Mouse (Mus musculus) heart, embryonic 13.5 days (tissue): Measurements from ENCODE around the gene Prss36. TPM values are rescaled to one million over a fixed set of nuclear protein-coding genes. Genes with fewer than 3 reads are reported as not detected.
A peak's percentile ranks its signal among the peaks of the same experiment; 100 is the strongest.

Source experiments
- ATAC-seq: fragments of 200-750 bp; cut with Nextera tagmentation; 2 replicates; pipeline ENCODE4 v1.8.0; 2017; ENCODE audit warnings: moderate TSS enrichment; ENCODE audit not compliant: insufficient number of reproducible peaks, low FRiP score, low TSS enrichment; ENCODE audit errors: extremely low read depth
- H3K27ac ChIP-seq: fragments of 300-500 bp; sonication (generic); replicated peaks from 2 replicates; pipeline ENCODE4 v1.5.1; 2015; ENCODE audit warnings: moderate library complexity, mild to moderate bottlenecking, inconsistent platforms
- H3K27me3 ChIP-seq: fragments of 300-500 bp; sonication (generic); replicated peaks from 2 replicates; pipeline ENCODE4 v1.6.1; 2015; ENCODE audit warnings: mild to moderate bottlenecking, inconsistent platforms
- H3K36me3 ChIP-seq: fragments of 300-500 bp; sonication (generic); 2 replicates; pipeline ENCODE4 v1.6.1; 2015; ENCODE audit warnings: mild to moderate bottlenecking, inconsistent platforms
- H3K4me1 ChIP-seq: fragments of 300-500 bp; sonication (generic); 2 replicates; pipeline ENCODE4 v1.6.1; 2015; ENCODE audit warnings: inconsistent platforms
- H3K4me2 ChIP-seq: fragments of 300-500 bp; sonication (generic); 2 replicates; pipeline ENCODE4 v1.6.1; 2015; ENCODE audit warnings: inconsistent platforms, mild to moderate bottlenecking, moderate library complexity
- H3K4me3 ChIP-seq: fragments of 300-500 bp; sonication (generic); 2 replicates; pipeline ENCODE4 v1.5.1; 2015; ENCODE audit warnings: moderate library complexity, mild to moderate bottlenecking, inconsistent platforms
- H3K9ac ChIP-seq: fragments of 300-500 bp; sonication (generic); 2 replicates; pipeline ENCODE4 v1.6.1; 2015; ENCODE audit warnings: inconsistent platforms, mild to moderate bottlenecking, moderate library complexity
- H3K9me3 ChIP-seq: fragments of 300-500 bp; sonication (generic); 2 replicates; pipeline ENCODE4 v1.6.1; 2016; ENCODE audit warnings: inconsistent platforms
- WGBS: fragments of 180-500 bp; shearing (Covaris S2); methylation state at CpG from one replicate; pipeline ENCODE4 v1.1.7; 2015; ENCODE audit warnings: mixed read lengths; 5-methylcytosine and 5-hydroxymethylcytosine counted together
- polyA plus RNA-seq: library from polyadenylated mRNA; unstranded; fragments of >200 nt; fragmentation: Nextera tagmentation; extraction: Ambion mirVana; gene quantifications from 2 replicates; pipeline ENCODE4 v1.2.1, GENCODE M21; 2015

Gene Prss36
- polyA plus RNA-seq: 8.4 and 8.6 TPM in 2 replicates

DNA sequence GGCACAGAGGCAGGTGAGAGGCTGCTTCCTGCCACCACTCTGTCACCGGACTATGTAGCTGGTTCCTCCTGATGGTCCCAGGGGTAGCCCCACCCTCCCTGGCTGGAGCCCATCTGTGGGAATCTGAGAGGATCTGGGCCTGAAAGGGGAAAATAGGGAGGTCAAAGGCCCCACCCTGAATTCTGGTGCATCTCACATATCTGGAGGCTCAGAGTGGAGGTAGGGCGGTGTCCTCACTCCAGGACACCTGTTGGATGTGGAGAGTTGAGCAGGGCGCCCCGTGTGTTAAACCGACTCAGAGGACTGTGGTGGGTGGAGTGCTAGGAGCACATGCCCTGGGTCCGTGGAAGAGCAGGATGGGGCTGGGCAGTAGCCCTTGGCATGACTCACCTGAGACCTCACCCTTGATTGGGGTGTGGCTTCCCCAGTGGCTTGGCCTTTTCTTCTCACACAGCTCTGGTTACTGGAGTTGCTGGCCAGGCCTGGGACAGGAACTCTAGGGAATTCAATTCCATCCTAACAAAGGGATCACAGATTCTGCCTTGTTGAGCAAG lies at the start of gene Prss36:
Gene Prss36 (minus strand): TSS at position 256 of the 554 bp plus-strand sequence.
- Histone ChIP-seq H3K4me2 (no peak within 1 kb of the TSS), H3K36me3 (no peaks in the 10 kb centered on the region), H3K4me1 (peaks cover 7% of the 10 kb centered on the region), H3K27me3 (peaks cover 48% of the 10 kb centered on the region), H3K9ac (no peak within 1 kb of the TSS), H3K9me3 (no peaks in the 10 kb centered on the region), H3K27ac (no peak within 1 kb of the TSS), H3K4me3 (no peak within 1 kb of the TSS)
- ATAC-seq: no peak
- WGBS: 63% methylated on average over 6 of the region's 6 CpGs

DNA sequence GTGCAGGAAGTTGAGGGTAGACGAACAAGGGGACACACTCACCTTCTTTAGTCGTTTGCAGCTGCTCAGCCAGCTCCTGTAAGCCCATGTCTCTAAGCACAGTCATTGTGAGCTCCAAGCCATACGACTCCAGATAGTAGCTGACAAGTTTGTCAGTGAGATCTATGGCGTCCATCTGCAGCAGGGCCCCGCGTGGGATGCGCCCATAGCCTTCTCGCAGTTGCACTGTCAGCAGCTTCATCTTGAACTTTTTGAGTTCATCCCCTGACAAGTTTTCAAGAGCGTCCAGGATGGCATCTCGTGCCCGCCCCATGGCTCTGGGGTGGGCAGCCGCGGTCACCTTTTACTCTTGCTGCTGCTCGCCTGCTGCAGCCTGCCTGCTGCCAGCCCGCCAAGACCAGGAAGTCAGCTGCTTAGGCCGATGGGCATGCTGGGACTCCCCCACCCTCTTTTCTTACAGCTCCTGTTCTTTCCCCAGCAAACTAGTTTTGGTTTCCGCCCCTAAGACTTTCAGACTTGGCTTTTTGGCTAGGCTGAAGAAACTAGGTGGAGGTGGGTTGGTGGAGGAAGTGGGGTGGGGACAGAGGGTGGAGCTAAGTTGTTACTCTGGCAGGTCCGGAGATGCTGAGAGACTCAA lies 46.9 kb upstream of the Prss36 start, which contains the start of gene Pycard:
Gene Pycard (minus strand): TSS at position 527 of the 637 bp plus-strand sequence.
- WGBS: 15% methylated on average over 18 of the region's 18 CpGs
- Histone ChIP-seq H3K9ac (peak within 1 kb of the TSS; percentile 80), H3K4me3 (peak within 1 kb of the TSS; percentile 53), H3K27ac (peak within 1 kb of the TSS; percentile 26), H3K4me1 (peaks cover 23% of the 10 kb centered on the region), H3K4me2 (peak within 1 kb of the TSS; percentile 72), H3K27me3 (no peaks in the 10 kb centered on the region), H3K36me3 (peaks cover 38% of the 10 kb centered on the region), H3K9me3 (no peaks in the 10 kb centered on the region)
- ATAC-seq: no peak

DNA sequence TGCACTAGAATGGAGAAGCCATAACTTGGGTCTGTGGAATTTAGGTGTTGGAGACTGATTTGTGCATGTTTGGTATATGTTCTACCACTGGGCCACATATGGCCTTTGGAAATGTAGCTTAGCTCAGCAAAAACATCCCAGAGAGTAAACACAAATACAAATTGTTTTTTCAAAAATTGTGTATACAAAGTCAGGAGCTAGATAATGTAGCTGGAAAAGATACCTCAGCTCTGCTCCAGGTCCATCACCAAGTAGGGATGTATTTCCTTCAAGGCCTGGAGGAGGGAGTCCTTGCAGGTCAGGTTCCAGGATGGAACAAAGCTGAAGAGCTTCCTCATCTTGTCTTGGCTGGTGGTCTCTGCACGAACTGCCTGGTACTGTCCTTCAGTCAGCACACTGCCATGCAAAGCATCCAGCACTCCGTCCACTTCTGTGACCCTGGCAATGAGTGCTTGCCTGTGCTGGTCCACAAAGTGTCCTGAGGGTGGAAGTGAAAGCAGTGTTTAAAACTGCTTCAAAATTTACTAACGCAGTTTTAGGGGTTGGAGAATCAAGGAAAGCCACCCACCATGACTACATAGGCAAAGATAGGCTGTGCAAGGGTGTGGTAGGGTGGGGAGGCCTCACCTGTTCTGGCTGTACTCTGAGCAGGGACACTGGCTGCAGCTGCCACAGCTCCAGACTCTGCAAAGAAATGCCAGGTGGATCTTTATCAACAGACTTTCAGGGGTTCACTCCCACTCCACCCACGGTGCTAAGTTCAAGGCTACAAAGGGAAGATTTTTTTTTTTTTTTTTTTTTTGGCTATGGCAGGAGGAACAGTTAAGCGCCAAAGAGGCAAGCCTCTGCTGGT lies 46.2 kb upstream of the Prss36 start:
- Histone ChIP-seq H3K27ac (peak overlapping the region; percentile 26), H3K4me3 (peak overlapping the region; percentile 53), H3K4me2 (peak overlapping the region; percentile 72), H3K27me3 (no peaks in the 10 kb centered on the region), H3K9me3 (no peaks in the 10 kb centered on the region), H3K36me3 (peaks cover 46% of the 10 kb centered on the region), H3K9ac (peak overlapping the region; percentile 80), H3K4me1 (peaks cover 23% of the 10 kb centered on the region)
- WGBS: 33% methylated on average over 5 of the region's 5 CpGs
- ATAC-seq: no peak

DNA sequence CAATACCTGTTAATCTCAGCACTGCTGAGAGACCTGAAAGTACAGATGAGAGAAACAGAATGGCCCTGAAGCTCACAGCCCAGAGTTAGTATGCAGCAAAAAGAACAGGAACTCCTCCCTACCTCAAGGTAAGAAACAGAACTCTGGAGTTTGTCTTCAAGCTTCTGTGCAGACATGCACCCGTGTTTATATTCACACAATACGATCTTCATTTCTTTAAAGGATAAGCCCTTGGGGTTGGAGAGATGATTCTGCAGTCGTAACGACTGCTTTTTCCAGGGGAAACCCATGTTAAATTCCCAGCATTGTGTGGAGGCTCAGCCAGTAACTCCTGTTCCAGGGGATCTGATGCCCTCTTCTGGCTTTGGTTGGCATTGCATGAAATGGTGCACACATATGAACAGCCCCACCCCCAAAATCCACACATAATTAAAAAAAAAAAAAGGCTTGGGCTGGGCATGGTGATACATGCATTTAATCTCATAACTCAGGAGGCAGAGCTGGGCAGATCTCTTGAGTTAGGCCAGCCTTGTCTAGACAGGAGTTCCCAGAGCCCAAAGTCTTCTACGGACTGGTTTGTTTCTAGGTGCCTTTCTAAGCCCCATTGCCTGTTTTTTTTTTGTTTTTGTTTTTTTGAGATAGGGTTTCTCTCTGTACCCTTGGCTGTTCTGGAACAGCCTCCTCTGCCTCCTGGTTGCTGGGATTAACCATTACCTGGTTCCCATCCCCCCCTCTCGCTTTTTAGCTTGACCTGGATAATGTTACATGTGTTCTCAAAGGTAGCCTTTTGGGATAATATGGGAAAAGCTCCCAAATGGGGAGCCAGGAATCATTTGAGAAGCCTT lies 45.3 kb upstream of the Prss36 start:
- no peaks in the 10 kb centered on the region for H3K27me3 ChIP-seq
- WGBS: 51% methylated on average over 6 of the region's 6 CpGs
- no peak overlapping the region for H3K4me3 ChIP-seq
- no peaks in the 10 kb centered on the region for H3K9me3 ChIP-seq
- H3K4me1 ChIP-seq: peaks cover 23% of the 10 kb centered on the region
- H3K9ac ChIP-seq: no peak overlapping the region
- no peak for ATAC-seq
- peaks cover 54% of the 10 kb centered on the region for H3K36me3 ChIP-seq
- no peak overlapping the region for H3K27ac ChIP-seq
- H3K4me2 ChIP-seq: peak overlapping the region; percentile 72; the same call in 1 of the 2 replicates

DNA sequence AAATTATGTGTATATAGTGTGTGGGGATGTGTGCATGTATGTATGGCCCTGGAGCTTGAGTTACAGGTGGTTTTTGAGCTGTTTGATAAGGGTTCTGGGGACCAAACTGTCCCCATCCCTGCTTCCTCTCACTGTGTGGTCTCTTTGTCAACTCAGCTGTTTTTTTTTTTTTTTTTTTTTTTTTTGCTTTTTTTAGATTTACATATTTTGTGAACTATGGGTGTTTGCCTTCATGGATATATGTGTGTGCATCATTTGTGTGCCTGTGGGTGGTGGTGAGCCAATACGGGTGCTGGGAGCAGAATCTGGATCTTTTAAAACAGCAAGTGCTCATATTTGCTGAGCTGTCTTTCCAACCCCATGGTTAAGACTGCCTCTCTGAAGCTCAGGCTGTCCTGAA lies 42.4 kb upstream of the Prss36 start:
- H3K4me3 ChIP-seq: no peak overlapping the region
- 83% methylated on average over 1 of the region's 1 CpGs for WGBS

DNA sequence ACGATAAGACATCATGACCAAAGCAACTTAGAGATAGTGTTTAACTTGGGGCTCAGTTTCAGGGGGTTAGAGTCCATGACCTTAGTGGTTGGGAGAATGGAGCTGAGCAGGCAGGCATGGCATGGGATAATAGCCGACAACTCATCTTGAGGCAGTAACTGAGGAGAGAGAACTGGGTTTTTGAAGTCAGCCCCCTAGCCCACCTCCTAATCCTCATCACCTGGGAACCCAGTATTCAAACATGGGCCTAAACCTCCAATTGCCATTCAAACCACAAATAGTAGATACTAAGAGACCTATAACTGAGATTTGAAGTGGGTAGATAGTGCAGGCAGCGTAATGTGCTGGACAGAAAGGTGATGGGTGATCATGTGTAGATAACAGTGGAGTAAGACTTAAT lies 34.1 kb upstream of the Prss36 start:
- Histone ChIP-seq H3K9me3 (no peaks in the 10 kb centered on the region), H3K27me3 (no peaks in the 10 kb centered on the region), H3K4me1 (no peaks in the 10 kb centered on the region), H3K4me2 (no peak overlapping the region), H3K36me3 (peaks cover 99% of the 10 kb centered on the region), H3K27ac (no peak overlapping the region), H3K4me3 (no peak overlapping the region), H3K9ac (no peak overlapping the region)
- WGBS: 89% methylated on average over 3 of the region's 3 CpGs
- ATAC-seq: no peak

More for the DNA sequence above, 42.4 kb upstream of the Prss36 start:
- ATAC-seq: no peak
- peaks cover 23% of the 10 kb centered on the region for H3K4me1 ChIP-seq
- no peaks in the 10 kb centered on the region for H3K9me3 ChIP-seq
- H3K4me2 ChIP-seq: no peak overlapping the region
- no peak overlapping the region for H3K27ac ChIP-seq
- peaks cover 84% of the 10 kb centered on the region for H3K36me3 ChIP-seq
- no peaks in the 10 kb centered on the region for H3K27me3 ChIP-seq
- H3K9ac ChIP-seq: no peak overlapping the region

DNA sequence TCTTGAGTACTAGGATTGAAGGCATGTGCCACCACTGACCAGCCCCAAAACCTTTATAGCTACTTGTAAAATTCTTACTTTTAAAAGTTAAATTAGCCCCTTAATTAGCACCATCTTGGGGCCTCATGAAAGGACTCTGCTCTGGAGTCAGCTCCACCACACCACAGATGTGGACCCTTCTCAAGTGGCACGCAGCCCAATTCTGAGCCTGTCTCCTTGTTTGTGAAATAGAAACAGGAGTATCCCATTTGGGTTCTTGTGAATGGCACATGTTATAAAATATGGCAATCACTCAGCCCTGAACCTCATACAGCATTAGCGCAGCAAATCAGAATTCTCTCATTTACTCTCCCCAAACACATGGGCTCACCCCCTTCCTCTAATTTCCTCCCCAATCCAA lies 32.3 kb upstream of the Prss36 start:
- no peak overlapping the region for H3K9ac ChIP-seq
- 98% methylated on average over 2 of the region's 2 CpGs for WGBS
- H3K4me1 ChIP-seq: 0 out of 2 replicates have a peak, but pooled peaks cover 2% of the 10 kb centered on the region
- H3K4me3 ChIP-seq: no peak overlapping the region
- no peak overlapping the region for H3K4me2 ChIP-seq
- H3K36me3 ChIP-seq: peaks cover 99% of the 10 kb centered on the region
- ATAC-seq: no peak
- no peak overlapping the region for H3K27ac ChIP-seq
- no peaks in the 10 kb centered on the region for H3K27me3 ChIP-seq
- no peaks in the 10 kb centered on the region for H3K9me3 ChIP-seq

DNA sequence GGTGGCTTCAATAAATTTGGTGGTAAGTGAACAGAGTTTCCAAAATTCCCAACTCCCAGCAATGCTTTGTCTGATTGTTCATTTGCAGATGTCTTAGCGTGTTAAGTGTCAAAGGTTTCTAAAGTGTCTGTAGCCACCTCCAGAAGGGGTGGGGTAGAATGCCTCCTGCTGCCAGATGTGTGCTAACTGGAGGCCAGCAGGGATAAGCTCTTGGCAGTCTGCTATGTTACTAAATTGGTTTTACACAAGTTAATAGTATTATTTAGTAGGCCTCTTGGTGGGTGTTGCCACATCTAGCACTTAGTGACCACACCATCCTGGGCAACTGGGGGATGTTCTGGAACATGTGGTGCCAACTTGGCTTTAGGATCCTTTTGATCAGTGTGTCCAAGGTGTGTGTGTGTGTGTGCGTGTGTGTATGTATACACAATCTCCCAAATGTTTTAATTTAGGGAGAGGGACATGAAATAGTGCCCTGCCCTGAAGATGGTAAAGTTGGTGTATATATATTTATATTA lies 27.9 kb upstream of the Prss36 start:
- Histone ChIP-seq H3K36me3 (peaks cover 99% of the 10 kb centered on the region), H3K4me2 (no peak overlapping the region), H3K27me3 (no peaks in the 10 kb centered on the region), H3K27ac (no peak overlapping the region), H3K9me3 (no peaks in the 10 kb centered on the region), H3K4me3 (no peak overlapping the region), H3K4me1 (peaks cover 20% of the 10 kb centered on the region), H3K9ac (no peak overlapping the region)
- 87% methylated on average over 2 of the region's 2 CpGs for WGBS
- ATAC-seq: no peak

DNA sequence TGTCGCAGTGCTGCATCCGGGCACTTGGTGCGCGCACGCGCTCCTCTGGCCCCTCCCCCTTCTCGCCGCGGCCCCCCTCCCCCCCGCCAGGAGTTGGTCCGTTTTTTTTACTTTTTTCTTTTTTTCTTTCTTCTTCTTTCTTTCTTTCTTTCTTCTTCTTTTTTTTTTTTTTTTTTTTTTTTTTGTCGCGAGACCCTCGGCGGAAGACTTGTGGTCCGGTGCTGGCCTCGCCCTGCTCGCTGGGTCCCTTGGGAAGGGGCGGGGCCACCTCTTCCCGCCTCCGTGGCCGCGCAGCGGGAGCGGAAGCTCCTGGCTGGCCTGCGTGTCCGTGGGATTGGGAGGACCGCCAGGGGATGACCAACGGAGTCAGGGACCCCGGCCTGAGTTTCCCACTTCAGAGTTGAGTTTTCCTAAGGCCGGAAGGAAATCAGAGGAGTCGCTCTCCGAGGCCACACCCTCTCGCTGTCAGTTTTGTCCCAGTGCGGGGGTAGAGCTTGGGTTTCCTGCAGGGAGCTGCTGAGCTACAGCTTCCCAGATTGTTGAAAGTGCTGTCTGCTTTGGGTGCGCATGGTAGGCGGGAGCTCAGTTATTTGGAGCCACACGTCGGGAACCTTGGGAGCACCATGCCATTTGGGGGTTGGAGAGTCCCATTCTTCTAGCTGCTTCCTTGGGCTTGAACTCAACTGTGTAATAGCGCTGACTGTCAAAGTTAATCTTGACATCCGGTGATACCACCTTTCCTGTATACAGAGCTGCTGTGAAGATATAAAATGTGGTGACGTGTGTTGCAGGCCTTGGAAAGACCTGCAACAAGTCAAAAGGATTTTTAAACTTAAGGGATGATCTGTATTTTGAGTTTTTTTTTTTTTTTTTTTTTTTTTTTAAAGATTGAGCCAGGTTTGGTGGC lies 21.6 kb upstream of the Prss36 start:
- H3K9me3 ChIP-seq: no peaks in the 10 kb centered on the region
- H3K27ac ChIP-seq: peak overlapping the region; percentile 97
- ATAC-seq: peak; percentile 49; the same call in 1 of the 2 replicates
- peak overlapping the region; percentile 86 for H3K4me3 ChIP-seq
- WGBS: under 1% methylated on average over 42 of the region's 42 CpGs
- no peaks in the 10 kb centered on the region for H3K27me3 ChIP-seq
- H3K36me3 ChIP-seq: peaks cover 43% of the 10 kb centered on the region
- peak overlapping the region; percentile 97 for H3K9ac ChIP-seq
- peak overlapping the region; percentile 85 for H3K4me2 ChIP-seq
- H3K4me1 ChIP-seq: peaks cover 31% of the 10 kb centered on the region
